Mouse (Mus musculus) MEL (cell line): ENCODE results near the gene Nfkbib. TPM values are rescaled to one million over a fixed set of nuclear protein-coding genes. Genes with fewer than 3 reads are reported as not detected.

Experiments used
- DNase-seq: peaks from one replicate; pipeline ENCODE4 v3.0.0; 2011; ENCODE audit warnings: low read depth, low spot score
- H3K27ac ChIP-seq: 2 replicates; pipeline ENCODE4 v1.5.1; 2012; ENCODE audit warnings: low read depth, mild to moderate bottlenecking, control low read depth, low read length, moderate library complexity; ENCODE audit not compliant: control insufficient read depth
- H3K27me3 ChIP-seq, 2 experiments: fragments of 150-350 bp in 1 of 2; sonication (generic) in 1 of 2; 2 replicates each; pipeline ENCODE4 v1.6.1; 2012; ENCODE audit warnings: low read length in 2 of 2, mild to moderate bottlenecking in 2 of 2, improper control_type of control experiment in 1 of 2, moderate library complexity in 1 of 2; ENCODE audit not compliant: insufficient read depth in 2 of 2, control insufficient read depth in 1 of 2
- H3K36me3 ChIP-seq, 2 experiments: 2 replicates each; pipeline ENCODE4 v1.6.1; 2012 to 2014; ENCODE audit warnings: low read length in 2 of 2, improper control_type of control experiment in 1 of 2, inconsistent platforms in 1 of 2, mild to moderate bottlenecking in 1 of 2; ENCODE audit not compliant: insufficient read depth in 2 of 2, control insufficient read depth in 1 of 2
- H3K4me1 ChIP-seq, 2 experiments: fragments of 150-350 bp in 1 of 2; sonication (generic) in 1 of 2; 2 replicates each; pipeline ENCODE4 v1.6.1; 2012; ENCODE audit warnings: low read length in 2 of 2, improper control_type of control experiment in 1 of 2, mild to moderate bottlenecking in 1 of 2; ENCODE audit not compliant: insufficient read depth in 2 of 2, control insufficient read depth in 1 of 2
- H3K4me3 ChIP-seq, 2 experiments: fragments of 150-350 bp in 1 of 2; sonication (generic) in 1 of 2; 2 replicates each; pipeline ENCODE4 v1.5.1; 2012; ENCODE audit warnings: low read depth in 2 of 2, low read length in 2 of 2, mild to moderate bottlenecking in 2 of 2, moderate library complexity in 2 of 2, control low read depth in 1 of 2, improper control_type of control experiment in 1 of 2; ENCODE audit not compliant: control insufficient read depth in 1 of 2, insufficient read depth in 1 of 2
- H3K79me2 ChIP-seq: 2 replicates; pipeline ENCODE4 v1.6.1; 2012; ENCODE audit warnings: mild to moderate bottlenecking, low read length, moderate library complexity; ENCODE audit not compliant: control insufficient read depth, poor library complexity, insufficient read depth
- H3K9ac ChIP-seq: 2 replicates; pipeline ENCODE4 v1.6.1; 2012; ENCODE audit warnings: low read depth, mild to moderate bottlenecking, control low read depth, low read length, moderate library complexity; ENCODE audit not compliant: control insufficient read depth, poor library complexity, severe bottlenecking
- H3K9me3 ChIP-seq: fragments of 150-350 bp; sonication (generic); replicated peaks from 2 replicates; pipeline ENCODE4 v1.6.1; 2012; ENCODE audit warnings: mild to moderate bottlenecking, low read length, improper control_type of control experiment, moderate library complexity; ENCODE audit not compliant: insufficient read depth
- BHLHE40 ChIP-seq: IDR thresholded peaks from 2 replicates; pipeline ENCODE4 v1.6.1; 2012; ENCODE audit warnings: low read depth, mild to moderate bottlenecking, inconsistent platforms, low read length, improper control_type of control experiment, borderline replicate concordance
- CHD1 ChIP-seq: IDR thresholded peaks from 2 replicates; pipeline ENCODE4 v1.6.1; 2012; ENCODE audit warnings: low read depth, mild to moderate bottlenecking, inconsistent platforms, low read length, improper control_type of control experiment
- CHD2 ChIP-seq: IDR thresholded peaks from 2 replicates; pipeline ENCODE4 v1.6.1; 2011; ENCODE audit warnings: low read length, improper control_type of control experiment
- ELF1 ChIP-seq: IDR thresholded peaks from 2 replicates; pipeline ENCODE4 v1.6.1; 2014; ENCODE audit warnings: low read depth, mild to moderate bottlenecking, inconsistent platforms, low read length, improper control_type of control experiment, moderate library complexity
- EP300 ChIP-seq, 2 experiments: IDR thresholded peaks; 2 replicates each; pipeline ENCODE4 v1.6.1; 2011; ENCODE audit warnings: improper control_type of control experiment in 2 of 2, low read length in 2 of 2, low read depth in 1 of 2, mild to moderate bottlenecking in 1 of 2
- GABPA ChIP-seq: IDR thresholded peaks from 2 replicates; pipeline ENCODE4 v1.6.1; 2012; ENCODE audit warnings: low read depth, mild to moderate bottlenecking, inconsistent platforms, low read length, improper control_type of control experiment, moderate library complexity
- JUND ChIP-seq: IDR thresholded peaks from 2 replicates; pipeline ENCODE4 v1.6.1; 2011; ENCODE audit warnings: low read depth, mild to moderate bottlenecking, improper control_type of control experiment, low read length
- MAFK ChIP-seq: IDR thresholded peaks from 2 replicates; pipeline ENCODE4 v1.6.1; 2011; ENCODE audit warnings: low read depth, mild to moderate bottlenecking, low read length, improper control_type of control experiment, borderline replicate concordance
- MAX ChIP-seq: IDR thresholded peaks from 2 replicates; pipeline ENCODE4 v1.6.1; 2011; ENCODE audit warnings: low read length, improper control_type of control experiment
- MAZ ChIP-seq: IDR thresholded peaks from 2 replicates; pipeline ENCODE4 v1.6.1; 2012; ENCODE audit warnings: low read depth, mild to moderate bottlenecking, inconsistent platforms, low read length, improper control_type of control experiment
- MEF2A ChIP-seq: IDR thresholded peaks from 2 replicates; pipeline ENCODE4 v1.6.1; 2014; ENCODE audit warnings: low read depth, mild to moderate bottlenecking, inconsistent platforms, low read length, improper control_type of control experiment; ENCODE audit not compliant: poor library complexity, insufficient replicate concordance, severe bottlenecking; ENCODE audit errors: extremely low read depth
- MYB ChIP-seq: IDR thresholded peaks from 2 replicates; pipeline ENCODE4 v1.6.1; 2011; ENCODE audit warnings: mild to moderate bottlenecking, low read depth, low read length, improper control_type of control experiment
- MYC ChIP-seq: IDR thresholded peaks from 2 replicates; pipeline ENCODE4 v1.6.1; 2011; ENCODE audit warnings: low read depth, mild to moderate bottlenecking, low read length, improper control_type of control experiment, moderate library complexity
- NELFE ChIP-seq: IDR thresholded peaks from 2 replicates; pipeline ENCODE4 v1.6.1; 2011; ENCODE audit warnings: low read depth, low read length, improper control_type of control experiment
- RAD21 ChIP-seq: IDR thresholded peaks from 2 replicates; pipeline ENCODE4 v1.6.1; 2011; ENCODE audit warnings: mild to moderate bottlenecking, low read depth, low read length, improper control_type of control experiment
- SMC3 ChIP-seq: IDR thresholded peaks from 2 replicates; pipeline ENCODE4 v1.6.1; 2011; ENCODE audit warnings: low read depth, low read length, improper control_type of control experiment
- TAL1 ChIP-seq: IDR thresholded peaks from 2 replicates; pipeline ENCODE4 v1.6.1; 2012; ENCODE audit warnings: mild to moderate bottlenecking, inconsistent platforms, low read length, moderate library complexity, mixed read lengths
- TBP ChIP-seq: IDR thresholded peaks from 2 replicates; pipeline ENCODE4 v1.8.0; 2011; ENCODE audit warnings: low read depth, low read length, improper control_type of control experiment
- TCF12 ChIP-seq: IDR thresholded peaks from 2 replicates; pipeline ENCODE4 v1.6.1; 2014; ENCODE audit warnings: low read depth, mild to moderate bottlenecking, inconsistent platforms, low read length, improper control_type of control experiment, moderate library complexity
- USF2 ChIP-seq, 2 experiments: IDR thresholded peaks; 2 replicates each; pipeline ENCODE4 v1.6.1; 2011 to 2012; ENCODE audit warnings: improper control_type of control experiment in 2 of 2, low read length in 2 of 2, borderline replicate concordance in 1 of 2, inconsistent platforms in 1 of 2, low read depth in 1 of 2, mild to moderate bottlenecking in 1 of 2; ENCODE audit not compliant: insufficient read depth in 1 of 2
- ZC3H11A ChIP-seq: IDR thresholded peaks from 2 replicates; pipeline ENCODE4 v1.6.1; 2012; ENCODE audit warnings: low read depth, mild to moderate bottlenecking, inconsistent platforms, low read length, improper control_type of control experiment
- ZMIZ1 ChIP-seq: IDR thresholded peaks from 2 replicates; pipeline ENCODE4 v1.6.1; 2012; ENCODE audit warnings: low read depth, mild to moderate bottlenecking, inconsistent platforms, low read length, improper control_type of control experiment, moderate library complexity
- polyA plus RNA-seq, 2 experiments: library from polyadenylated mRNA; stranded (reverse) in 1 of 2; unstranded in 1 of 2; fragments of >175 nt in 1 of 2; fragments of >200 nt in 1 of 2; gene quantifications; 2 replicates each; pipeline versions ENCODE4 v1.2.1 to v1.2.4; 2012; ENCODE audit warnings: low replicate concordance in 2 of 2, low read depth in 1 of 2; ENCODE audit not compliant: insufficient read length in 2 of 2, insufficient read depth in 1 of 2, missing spikeins in 1 of 2
- total RNA-seq: library from RNA; depleted of rRNA; stranded (reverse); fragments of 300-350 nt; gene quantifications from 2 replicates; pipeline ENCODE4 v1.2.3, GENCODE M21; 2012

Nfkbib gene
- total and polyA plus RNA-seq, 3 experiments, result 32.9 to 52.7 TPM; not detected in 1

DNA sequence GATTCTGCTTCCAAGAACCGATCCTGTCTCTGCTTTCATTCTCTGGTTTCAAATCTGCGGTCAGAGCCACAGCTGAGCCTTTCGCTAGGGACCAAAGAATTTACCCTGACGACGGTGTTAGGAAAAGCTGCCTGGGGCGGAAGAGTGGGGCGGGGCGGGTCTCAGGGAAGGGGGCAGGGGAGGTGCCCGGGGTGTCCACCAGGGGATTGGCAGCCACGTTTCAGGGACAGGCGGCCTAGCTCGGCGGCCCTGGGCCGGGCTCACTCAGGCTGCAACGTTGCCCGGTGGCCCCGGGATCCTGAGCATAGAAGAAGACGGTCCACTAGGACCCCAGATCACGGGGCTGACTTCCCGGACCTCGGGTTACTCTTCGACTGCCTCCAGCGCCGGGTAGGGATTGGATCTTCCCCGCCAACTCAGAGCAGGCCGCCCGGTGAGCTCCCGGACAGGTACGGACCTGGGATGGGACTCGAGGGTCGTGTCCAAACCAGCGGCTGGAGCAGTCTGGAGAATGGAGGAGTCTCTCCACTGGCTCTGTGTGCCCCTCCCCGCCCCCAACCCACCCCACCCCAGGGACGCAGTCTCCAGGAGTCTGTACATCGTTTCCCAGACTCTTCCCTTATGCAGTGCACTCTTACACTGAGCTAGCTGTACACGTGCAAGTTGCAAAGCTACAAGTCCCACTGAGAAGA is 50.6 kb downstream of the Nfkbib start, which contains the start of gene Fbxo17:
Fbxo17 (plus strand) TSS at position 215 of the 692 bp plus-strand sequence.
- no peak for TF ChIP-seq CHD1
- TF ChIP-seq MYB, result no peak
- no peak for TF ChIP-seq JUND
- TF ChIP-seq USF2 (IDR thresholded peaks at IDR 0.05; ENCODE audit: borderline replicate concordance in 1 of 2, insufficient read depth in 1 of 2, low read depth in 1 of 2, low read length in 2 of 2), result no peak
- TF ChIP-seq GABPA, result no peak
- no peak within 1 kb of the TSS for H3K27ac ChIP-seq
- no peaks in the 10 kb centered on the region for H3K4me1 ChIP-seq
- no peak for DNase-seq
- no peaks in the 10 kb centered on the region; a peak in 1 of 4 replicates for H3K27me3 ChIP-seq
- H3K36me3 ChIP-seq, result no peaks in the 10 kb centered on the region
- H3K79me2 ChIP-seq, result no peaks in the 10 kb centered on the region
- H3K9ac ChIP-seq, result no peak within 1 kb of the TSS
- H3K4me3 ChIP-seq, result no peak within 1 kb of the TSS
- no peaks in the 10 kb centered on the region for H3K9me3 ChIP-seq

DNA sequence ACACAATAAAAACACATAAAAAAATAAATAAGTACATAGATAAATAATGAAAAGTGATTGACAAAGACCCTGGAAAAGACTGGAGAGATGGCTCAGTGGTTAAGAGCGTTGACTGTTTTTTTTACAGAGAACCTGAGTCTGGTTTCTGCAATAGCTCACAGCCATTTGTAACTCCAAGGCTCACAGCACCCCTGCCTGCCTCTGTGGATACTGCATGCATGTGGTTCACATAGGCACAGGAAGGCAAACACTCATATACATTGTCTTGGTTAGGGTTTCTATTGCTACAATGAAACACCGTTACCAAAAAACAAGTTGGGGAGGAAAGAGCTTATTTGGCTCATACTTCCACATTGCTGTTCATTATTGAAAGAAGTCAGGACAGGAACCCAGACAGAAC is 51.7 kb downstream of the Nfkbib start:
- no peak overlapping the region for H3K9ac ChIP-seq
- no peaks in the 10 kb centered on the region for H3K36me3 ChIP-seq
- TF ChIP-seq ELF1, result no peak
- no peak for TF ChIP-seq NELFE
- TF ChIP-seq ZC3H11A, result no peak
- no peak for TF ChIP-seq BHLHE40
- TF ChIP-seq MAFK, result no peak
- TF ChIP-seq TBP, result no peak
- TF ChIP-seq GABPA, result no peak
- no peak for TF ChIP-seq JUND
- no peak for TF ChIP-seq TCF12
- no peak for TF ChIP-seq SMC3
- no peak for TF ChIP-seq ZMIZ1
- DNase-seq, result no peak
- H3K27ac ChIP-seq, result no peak overlapping the region
- no peaks in the 10 kb centered on the region for H3K9me3 ChIP-seq
- no peaks in the 10 kb centered on the region for H3K4me1 ChIP-seq
- no peak overlapping the region for H3K4me3 ChIP-seq
- H3K79me2 ChIP-seq, result no peaks in the 10 kb centered on the region
- no peaks in the 10 kb centered on the region; a peak in 1 of 4 replicates for H3K27me3 ChIP-seq

DNA sequence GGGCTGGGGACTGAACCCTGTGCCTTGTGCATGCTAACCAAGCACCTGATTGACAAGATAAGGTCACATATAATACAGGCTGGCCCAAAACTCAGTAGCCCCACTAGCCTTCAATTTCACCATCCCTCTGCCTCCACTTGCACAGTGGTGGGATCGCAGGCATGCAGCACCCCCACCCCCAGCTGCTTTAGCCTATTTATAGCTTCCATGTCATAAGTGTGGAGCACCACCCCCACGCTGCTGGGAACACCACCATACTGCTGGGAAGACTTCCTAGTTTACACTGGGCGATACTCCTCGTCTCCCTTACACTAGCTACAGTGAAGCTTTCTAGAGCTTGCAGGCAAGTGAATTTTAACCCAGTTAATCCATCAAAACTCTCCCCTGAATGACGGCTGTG is 52.6 kb downstream of the Nfkbib start:
- H3K27me3 ChIP-seq, result no peaks in the 10 kb centered on the region; a peak in 1 of 4 replicates
- H3K36me3 ChIP-seq, result no peaks in the 10 kb centered on the region
- no peaks in the 10 kb centered on the region for H3K9me3 ChIP-seq
- no peak for DNase-seq
- no peak overlapping the region for H3K9ac ChIP-seq
- no peaks in the 10 kb centered on the region for H3K4me1 ChIP-seq
- H3K79me2 ChIP-seq, result no peaks in the 10 kb centered on the region
- no peak overlapping the region for H3K4me3 ChIP-seq
- no peak overlapping the region for H3K27ac ChIP-seq
- TF ChIP-seq MEF2A (no peak), EP300 (IDR thresholded peaks at IDR 0.05; ENCODE audit: low read depth in 1 of 2, low read length in 2 of 2) (no peak), MAZ (no peak), BHLHE40 (no peak), MYC (no peak), RAD21 (no peak), JUND (no peak), TAL1 (no peak), ZC3H11A (no peak), CHD2 (no peak), MAX (no peak), USF2 (IDR thresholded peaks at IDR 0.05; ENCODE audit: borderline replicate concordance in 1 of 2, insufficient read depth in 1 of 2, low read depth in 1 of 2, low read length in 2 of 2) (no peak)
